Mouse (Mus musculus) cerebellum, adult 9-11 months (tissue): ENCODE results near the gene Atp6v0a4.

Experiments
- DNase-seq: peaks from one replicate; pipeline ENCODE4 v3.0.0; 2022

The Atp6v0a4 gene

DNA sequence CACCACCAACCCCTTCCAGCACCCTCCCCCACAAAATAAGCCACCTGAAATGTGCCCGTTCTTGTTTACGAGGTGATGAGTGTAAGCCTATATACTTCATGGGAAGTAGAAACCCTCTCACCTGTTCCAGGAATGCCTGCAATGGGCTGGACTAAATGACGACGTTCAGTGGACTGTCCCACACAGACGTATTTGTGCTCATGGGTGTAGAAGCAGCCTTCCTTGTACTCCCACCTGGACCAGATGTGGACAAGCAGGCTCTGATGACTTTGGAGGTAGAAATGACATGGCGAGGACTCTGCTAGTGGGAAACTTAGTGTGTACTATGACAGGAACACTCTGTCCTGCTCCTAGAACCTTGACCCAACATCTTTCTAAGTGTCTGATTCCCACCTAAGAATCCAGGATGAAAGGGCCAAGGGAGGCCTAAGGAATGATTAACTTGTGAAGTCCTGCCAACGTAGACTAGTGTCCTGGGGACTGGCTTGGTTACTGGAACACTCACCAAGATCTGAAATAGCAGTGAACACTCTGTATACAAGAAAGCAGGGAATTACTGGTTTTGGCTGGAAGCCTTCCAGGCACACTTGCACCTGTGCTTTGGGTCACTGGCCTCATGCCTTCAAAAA lies at the start of gene Atp6v0a4:
Gene Atp6v0a4 (minus strand): TSS at position 380 of the 629 bp plus-strand sequence.
- DNase-seq, result no peak

DNA sequence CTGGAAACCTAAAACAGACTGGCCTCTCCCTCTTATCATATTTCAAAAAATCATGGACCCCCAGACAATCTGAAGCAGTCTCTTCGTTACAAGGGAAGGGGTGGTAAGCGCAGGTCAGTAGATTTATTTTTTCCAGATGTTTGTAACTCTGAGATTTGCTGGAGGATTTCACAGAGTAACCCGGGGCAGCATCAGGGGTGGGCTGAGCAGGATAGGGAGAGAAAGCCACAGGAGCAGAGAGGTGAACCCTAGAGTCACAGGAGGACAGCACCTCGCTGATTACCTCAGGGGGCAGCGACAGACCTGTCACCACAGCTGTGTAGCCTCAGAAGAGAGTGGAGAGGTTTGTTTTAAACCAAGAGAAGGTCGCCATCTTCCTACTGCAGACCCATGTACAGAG lies 41.0 kb upstream of the Atp6v0a4 start:
- DNase-seq, result no peak

GRCm38 (mm10) chr6:38164705-38165104 lies 40.3 kb upstream of the Atp6v0a4 start:
- DNase-seq, result no peak

DNA sequence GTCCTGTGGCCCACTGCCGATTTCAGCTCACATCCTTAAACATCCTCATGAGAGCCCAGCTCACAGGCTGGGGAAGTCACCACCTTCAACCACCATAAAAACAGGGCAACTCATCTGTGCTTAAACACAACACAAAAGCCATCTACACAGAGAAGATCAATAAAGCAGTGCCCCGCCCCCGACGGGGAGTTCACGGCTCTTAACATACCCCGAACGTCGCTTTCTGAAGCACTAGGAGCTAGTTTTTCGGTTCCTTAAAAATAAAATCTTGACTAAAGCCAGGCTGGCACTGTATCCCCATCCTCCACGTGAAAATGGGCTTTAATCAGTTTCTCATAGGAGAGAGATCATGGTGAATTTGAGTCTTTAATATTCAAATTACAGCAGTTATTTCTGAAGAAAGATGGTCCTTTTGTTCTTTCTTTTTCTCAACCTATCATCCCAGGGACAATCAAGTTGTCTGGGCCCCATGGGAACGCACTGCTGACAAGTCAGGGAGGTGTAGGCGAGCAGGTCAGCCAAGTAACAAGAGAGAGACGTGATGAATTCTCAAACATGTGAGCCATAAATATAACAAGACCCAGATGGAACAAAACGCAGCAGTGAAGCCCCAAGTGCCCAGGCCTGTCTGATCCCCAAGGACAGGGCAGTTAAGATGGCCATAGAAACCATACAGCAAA lies 38.6 kb upstream of the Atp6v0a4 start:
- DNase-seq, result no peak

- no peak for DNase-seq
Measured at GRCm38 (mm10) chr6:38160556-38160955, 36.2 kb upstream of the Atp6v0a4 start.

- DNase-seq, result peak; percentile 86
Measured at GRCm38 (mm10) chr6:38160102-38160501, 35.7 kb upstream of the Atp6v0a4 start.

DNA sequence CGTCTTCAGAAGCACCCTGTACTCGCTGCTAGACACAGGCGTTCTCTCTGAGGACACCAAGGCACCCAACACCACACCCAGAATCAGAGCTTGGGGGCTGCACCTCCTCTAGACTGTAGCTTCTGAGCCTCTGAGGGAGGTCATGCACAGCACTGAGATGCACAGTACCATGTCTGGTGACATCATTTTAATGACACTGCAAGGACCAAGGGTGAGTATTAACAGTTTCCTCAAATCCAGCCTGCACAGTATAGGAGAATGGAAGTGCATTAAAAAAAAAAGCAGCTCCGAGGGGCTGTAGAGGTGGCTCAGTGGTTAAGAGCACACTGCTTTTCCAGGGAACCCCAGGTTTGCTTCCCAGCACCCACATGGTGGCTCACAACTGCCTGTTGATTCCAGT lies 35.2 kb upstream of the Atp6v0a4 start:
- no peak for DNase-seq

DNA sequence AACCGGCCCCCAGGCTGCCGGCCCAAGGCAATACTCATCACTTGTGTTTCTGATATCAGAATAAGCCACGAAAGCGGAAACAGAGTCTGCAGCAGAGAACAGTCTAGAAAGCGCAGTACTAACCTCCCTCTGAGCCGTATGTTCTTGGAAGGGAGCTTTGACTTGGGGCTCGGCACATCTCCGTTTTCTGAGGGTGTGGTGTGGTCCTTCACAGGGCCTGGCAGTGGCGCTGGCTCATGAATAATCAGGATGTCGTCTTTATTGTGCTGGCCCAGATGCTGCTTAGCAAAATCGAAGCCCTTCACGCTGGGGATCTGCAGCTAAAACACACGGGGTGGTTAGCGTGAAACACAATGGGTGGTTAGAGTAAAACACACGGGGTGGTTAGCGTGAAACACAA lies 33.5 kb upstream of the Atp6v0a4 start:
- no peak for DNase-seq

DNA sequence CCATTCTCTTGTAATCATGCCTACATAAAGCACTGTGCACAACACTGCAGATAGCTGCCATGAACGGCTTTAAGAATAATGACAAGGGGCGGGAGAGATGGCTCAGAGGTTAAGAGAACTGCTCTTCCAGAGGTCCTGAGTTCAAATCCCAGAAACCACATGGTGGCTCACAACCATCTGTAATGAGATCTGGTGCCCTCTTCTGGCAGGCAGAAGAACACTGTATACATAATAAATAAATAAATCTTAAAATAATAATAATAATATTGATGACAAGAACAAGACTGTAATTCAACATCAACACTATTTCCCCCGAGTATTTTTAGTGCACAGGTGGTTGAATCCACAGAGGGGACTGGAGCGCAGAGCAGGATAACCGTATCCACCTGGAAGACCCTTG lies 31.8 kb upstream of the Atp6v0a4 start:
- DNase-seq, result no peak

- DNase-seq, result no peak
Measured at GRCm38 (mm10) chr6:38152305-38152704, 27.9 kb upstream of the Atp6v0a4 start.

GRCm38 (mm10) chr6:38149483-38149882 lies 25.1 kb upstream of the Atp6v0a4 start:
- no peak for DNase-seq

- DNase-seq, result no peak
Measured at GRCm38 (mm10) chr6:38148626-38149025, 24.2 kb upstream of the Atp6v0a4 start.

- no peak for DNase-seq
Measured at GRCm38 (mm10) chr6:38147301-38147700, 22.9 kb upstream of the Atp6v0a4 start.

DNA sequence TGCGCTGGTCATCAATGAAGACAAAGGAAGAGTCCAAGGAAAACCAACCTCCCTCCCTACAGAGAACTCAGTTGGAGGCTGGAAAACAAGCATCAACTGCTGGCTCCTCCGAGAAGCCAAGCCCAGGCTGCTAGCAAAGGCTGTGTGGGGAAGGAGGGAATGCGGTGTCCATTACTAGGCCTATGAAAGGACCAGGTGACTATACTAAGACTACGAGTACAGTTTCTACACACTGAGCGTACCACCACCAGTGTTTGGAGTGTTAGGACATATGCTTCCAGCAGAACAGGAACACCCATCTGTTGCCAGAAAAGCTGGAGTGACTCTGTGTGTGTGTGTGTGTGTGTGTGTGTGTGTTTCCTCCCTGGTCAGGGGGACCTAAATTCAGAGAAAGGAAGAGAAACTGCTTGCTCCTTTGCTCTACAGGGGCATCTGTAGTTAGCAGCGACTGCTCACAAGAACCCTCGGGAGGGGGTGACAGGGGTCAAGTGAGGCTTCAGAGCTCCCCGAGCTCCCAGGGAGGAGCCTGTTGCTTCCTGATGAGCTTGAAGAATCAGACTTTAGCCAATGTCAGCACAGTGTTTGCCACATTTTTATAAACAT lies 21.2 kb upstream of the Atp6v0a4 start:
- DNase-seq, result no peak

GRCm38 (mm10) chr6:38144161-38144998 lies 20.0 kb upstream of the Atp6v0a4 start:
- no peak for DNase-seq

DNA sequence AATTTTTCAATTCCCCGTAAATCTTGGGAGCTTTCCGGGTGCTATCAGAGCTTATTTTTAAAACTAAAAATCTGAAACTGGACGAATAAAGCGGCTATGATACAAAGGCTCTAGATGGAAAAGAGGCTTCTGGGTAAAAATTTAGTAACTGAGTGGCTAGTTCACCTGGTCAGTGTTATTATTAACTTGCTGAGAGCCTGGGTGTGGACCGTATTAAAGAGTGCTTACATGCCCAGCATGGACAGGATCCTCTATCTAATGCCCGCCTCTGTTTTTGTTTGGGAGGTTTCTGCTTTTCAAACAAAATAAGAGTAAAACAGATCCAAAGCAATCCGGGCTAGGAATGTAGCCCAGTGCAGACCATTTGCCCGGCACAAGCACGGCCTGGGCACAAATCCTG lies 16.0 kb upstream of the Atp6v0a4 start:
- DNase-seq, result no peak

GRCm38 (mm10) chr6:38139086-38139485 lies 14.7 kb upstream of the Atp6v0a4 start:
- DNase-seq, result no peak

GRCm38 (mm10) chr6:38134806-38135559 lies 10.6 kb upstream of the Atp6v0a4 start:
- DNase-seq, result peak; percentile 73

GRCm38 (mm10) chr6:38131801-38132231 lies 7.4 kb upstream of the Atp6v0a4 start:
- peak; percentile 61 for DNase-seq

GRCm38 (mm10) chr6:38129883-38130282 lies 5.5 kb upstream of the Atp6v0a4 start:
- no peak for DNase-seq

DNA sequence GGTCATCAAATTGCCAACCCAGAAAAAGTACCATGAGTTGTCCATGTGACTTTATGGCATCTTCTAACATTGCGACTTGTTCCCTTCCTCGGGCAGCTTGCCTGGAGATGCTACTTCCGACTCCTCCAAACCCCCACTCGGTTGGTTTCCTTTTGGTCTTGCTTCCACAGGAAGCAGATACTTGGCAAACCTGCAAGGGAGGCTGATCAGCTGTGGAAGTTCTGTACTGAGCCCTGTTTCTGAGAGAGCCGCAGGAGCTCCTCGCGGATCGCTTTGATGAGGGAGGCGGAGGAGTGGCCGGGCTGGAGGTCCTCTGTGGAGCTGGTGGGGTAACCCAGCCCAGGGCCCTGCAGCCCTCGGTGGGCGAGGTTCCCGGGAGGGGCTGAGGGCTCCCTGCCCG lies 3.7 kb upstream of the Atp6v0a4 start:
- no peak for DNase-seq

DNA sequence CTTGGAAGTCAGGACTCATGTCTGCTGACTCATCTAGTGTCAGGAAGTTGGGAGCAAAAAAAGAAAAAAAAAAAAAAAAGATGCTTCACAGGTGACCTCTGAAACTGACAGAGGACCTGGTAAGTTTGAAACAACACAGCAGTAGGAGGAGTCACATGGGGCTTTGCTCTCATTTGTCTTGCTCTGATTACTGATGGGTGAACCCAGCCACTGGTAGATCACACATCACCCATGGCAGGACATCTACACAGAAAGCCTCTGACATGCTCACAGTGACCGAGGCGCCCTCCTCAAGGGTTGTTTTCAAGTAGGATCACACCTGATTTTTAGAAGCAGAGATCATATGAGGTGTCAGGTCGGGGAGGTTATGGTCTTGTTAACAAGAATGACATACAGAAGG lies 1.1 kb upstream of the Atp6v0a4 start:
- DNase-seq, result no peak

GRCm38 (mm10) chr6:38124882-38125281 lies 496 bp upstream of the Atp6v0a4 start:
- DNase-seq, result no peak
